Mouse (Mus musculus) forebrain, embryonic 10.5 days (tissue): ENCODE measurements at regions not wholly inside any gene's neighbourhood (a gene's known extent, or its start where the extent isn't known, plus 50 kb on each side); places are given as distances from the start of the nearest gene placed in this dataset.

Source experiments
- DNase-seq: peaks from one replicate; pipeline ENCODE4 v3.0.0-alpha.2; 2017; ENCODE audit warnings: low spot score; ENCODE audit errors: extremely low spot score
- H3K27ac ChIP-seq: fragments of 300-500 bp; sonication (generic); 2 replicates; pipeline ENCODE4 v1.5.1; 2016; ENCODE audit warnings: mild to moderate bottlenecking
- H3K27me3 ChIP-seq: fragments of 300-500 bp; sonication (generic); 2 replicates; pipeline ENCODE4 v1.6.1; 2016; ENCODE audit warnings: mild to moderate bottlenecking; ENCODE audit not compliant: poor library complexity, severe bottlenecking
- H3K36me3 ChIP-seq: fragments of 300-500 bp; sonication (generic); replicated peaks from 2 replicates; pipeline ENCODE4 v1.6.1; 2016; ENCODE audit warnings: mild to moderate bottlenecking, moderate library complexity
- H3K4me1 ChIP-seq: fragments of 300-500 bp; sonication (generic); 2 replicates; pipeline ENCODE4 v1.6.1; 2016
- H3K4me3 ChIP-seq: fragments of 300-500 bp; sonication (generic); 2 replicates; pipeline ENCODE4 v1.5.1; 2016; ENCODE audit warnings: mild to moderate bottlenecking, moderate library complexity
- H3K9me3 ChIP-seq: fragments of 300-500 bp; sonication (generic); 2 replicates; pipeline ENCODE4 v1.6.1; 2016; ENCODE audit warnings: mild to moderate bottlenecking, moderate library complexity
- WGBS: fragments of 180-500 bp; shearing (Covaris S2); methylation state at CpG from one replicate; pipeline ENCODE4 v1.1.7; 2016; 5-methylcytosine and 5-hydroxymethylcytosine counted together

DNA sequence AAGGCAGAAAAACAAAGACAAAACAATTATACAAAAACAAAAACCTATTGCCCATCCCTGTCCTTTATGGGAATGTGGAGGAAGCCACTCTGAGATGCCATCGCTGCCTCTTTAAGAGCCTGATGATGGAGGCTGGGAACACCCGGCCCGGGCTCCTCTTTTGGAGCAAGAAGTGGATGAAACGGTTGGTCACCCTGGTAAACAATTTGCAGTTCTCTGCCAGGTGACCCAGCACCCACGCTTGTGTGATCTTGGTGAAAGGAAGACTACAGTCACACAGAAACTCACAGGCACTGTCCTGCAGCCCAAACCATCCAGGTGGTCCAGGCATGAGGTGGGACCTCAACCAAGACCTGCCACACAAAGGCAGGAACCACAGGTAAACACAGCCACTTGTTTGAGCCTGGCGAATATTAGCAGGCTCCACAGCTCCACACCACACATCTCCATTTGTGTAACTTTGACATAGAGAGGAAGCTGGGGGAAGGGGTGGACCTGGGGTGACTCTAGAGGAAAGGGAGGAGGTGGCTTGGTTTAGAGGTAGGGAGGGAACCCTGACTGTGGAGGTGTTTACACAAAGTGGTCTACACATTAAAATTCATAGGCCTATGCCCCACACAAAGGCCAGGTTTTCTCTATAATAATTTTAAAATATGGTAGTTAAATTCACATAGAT is 166.7 kb upstream of the Sulf2 start:
- Histone ChIP-seq H3K27ac (no peak overlapping the region), H3K9me3 (no peaks in the 10 kb centered on the region), H3K4me1 (peaks cover 25% of the 10 kb centered on the region), H3K27me3 (peaks cover 77% of the 10 kb centered on the region), H3K4me3 (no peak overlapping the region), H3K36me3 (no peaks in the 10 kb centered on the region)
- WGBS, result 81% methylated on average over 6 of the region's 6 CpGs
- no peak for DNase-seq

DNA sequence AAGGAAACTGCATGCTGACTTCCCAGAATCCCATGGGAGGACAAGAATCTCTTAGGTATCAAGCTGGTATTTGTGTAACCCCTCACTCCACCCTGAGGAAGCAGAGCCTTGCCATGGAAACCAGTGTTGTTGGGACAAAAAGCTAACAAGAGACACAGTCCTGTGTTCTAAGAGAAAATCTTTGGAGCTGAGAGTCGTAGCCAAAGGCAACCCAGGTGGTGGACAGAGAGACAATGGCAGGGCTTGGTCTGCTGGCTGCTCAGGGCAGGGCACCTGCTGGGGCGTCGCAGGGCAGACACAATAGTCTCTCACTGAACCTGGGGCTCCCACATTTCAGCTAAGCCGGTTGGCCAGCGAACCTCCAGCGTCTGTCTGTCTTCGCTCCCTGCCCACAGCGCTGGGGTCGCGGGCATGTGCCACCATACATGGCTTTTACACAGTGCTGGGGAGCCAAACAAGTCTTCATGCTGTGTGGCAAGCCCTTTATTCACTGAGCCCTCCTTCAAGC is 161.0 kb upstream of the Sulf2 start:
- Histone ChIP-seq H3K4me3 (no peak overlapping the region), H3K36me3 (no peaks in the 10 kb centered on the region), H3K27ac (peak overlapping the region; percentile 76), H3K9me3 (no peaks in the 10 kb centered on the region), H3K4me1 (peaks cover 26% of the 10 kb centered on the region), H3K27me3 (peaks cover 87% of the 10 kb centered on the region)
- 8% methylated on average over 10 of the region's 10 CpGs for WGBS
- DNase-seq, result peak; percentile 67

DNA sequence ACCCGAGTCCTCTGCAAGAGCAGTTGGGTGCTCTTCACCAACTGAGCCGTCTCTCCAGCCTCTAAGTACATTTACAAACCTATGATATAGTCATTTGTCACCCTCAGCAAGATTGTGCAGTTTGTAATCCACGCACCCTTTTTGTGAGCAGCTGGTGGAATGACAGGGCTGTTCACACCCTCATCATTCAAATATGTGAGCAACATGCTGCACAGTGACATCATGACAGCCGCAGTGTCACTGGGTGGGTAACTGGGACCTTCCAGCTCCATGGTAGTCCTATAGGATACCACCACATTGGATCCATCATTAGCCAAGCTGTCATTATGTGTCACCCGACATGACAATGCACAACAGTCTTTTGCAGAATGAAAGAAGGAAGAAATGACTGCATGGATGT is 155.0 kb upstream of the Sulf2 start:
- Histone ChIP-seq H3K27me3 (peaks cover 68% of the 10 kb centered on the region), H3K9me3 (no peaks in the 10 kb centered on the region), H3K4me3 (no peak overlapping the region), H3K27ac (no peak overlapping the region), H3K4me1 (peaks cover 30% of the 10 kb centered on the region), H3K36me3 (no peaks in the 10 kb centered on the region)
- no peak for DNase-seq
- 93% methylated on average over 5 of the region's 5 CpGs for WGBS

DNA sequence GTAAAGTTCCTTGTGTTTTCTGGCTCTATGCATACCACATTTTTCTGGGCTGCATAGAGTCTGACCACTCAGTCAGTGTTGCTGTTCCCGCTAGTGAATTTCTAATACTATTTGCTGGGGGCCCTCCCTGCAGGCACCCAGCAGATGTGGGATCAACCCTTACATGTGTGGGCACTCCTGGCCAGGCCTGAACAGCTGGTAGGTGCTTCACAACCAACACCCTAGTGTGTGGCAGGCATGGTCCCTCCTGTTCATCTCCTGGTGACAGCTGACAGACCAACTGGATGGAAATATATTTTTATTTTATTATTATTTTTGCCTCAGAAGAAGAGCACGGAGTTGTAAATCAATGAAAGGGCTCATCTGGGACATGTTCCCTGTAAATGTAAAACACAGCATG is 154.4 kb upstream of the Sulf2 start:
- H3K9me3 ChIP-seq, result no peaks in the 10 kb centered on the region
- WGBS, result 92% methylated on average over 2 of the region's 2 CpGs
- H3K4me1 ChIP-seq, result peaks cover 28% of the 10 kb centered on the region
- H3K4me3 ChIP-seq, result no peak overlapping the region
- H3K27ac ChIP-seq, result no peak overlapping the region
- H3K36me3 ChIP-seq, result no peaks in the 10 kb centered on the region
- H3K27me3 ChIP-seq, result peaks cover 63% of the 10 kb centered on the region
- no peak for DNase-seq

DNA sequence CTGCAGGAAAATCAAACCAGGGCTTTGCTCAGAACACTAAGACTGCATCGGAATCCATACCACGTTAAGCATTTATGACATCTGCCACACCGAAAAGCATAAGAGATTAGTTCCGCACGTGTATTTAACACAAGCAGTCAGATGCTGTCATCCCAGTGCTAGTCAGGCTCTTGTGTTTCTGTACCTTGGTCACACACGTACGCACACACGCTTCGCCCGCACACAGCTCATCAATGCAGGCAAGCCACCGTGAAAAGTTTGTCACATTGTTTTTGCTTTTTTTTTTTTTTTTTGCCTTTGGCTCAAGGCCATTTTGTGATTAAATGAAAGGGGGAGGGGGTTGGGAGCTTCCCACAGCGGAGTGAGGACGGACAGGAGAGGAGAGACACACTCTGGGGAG is 152.1 kb upstream of the Sulf2 start:
- no peak overlapping the region for H3K4me3 ChIP-seq
- no peaks in the 10 kb centered on the region for H3K36me3 ChIP-seq
- H3K27me3 ChIP-seq, result peaks cover 39% of the 10 kb centered on the region
- no peak for DNase-seq
- H3K27ac ChIP-seq, result peak overlapping the region; percentile 59; the same call in 1 of the 2 replicates
- H3K9me3 ChIP-seq, result no peaks in the 10 kb centered on the region
- 80% methylated on average over 13 of the region's 13 CpGs for WGBS
- peaks cover 31% of the 10 kb centered on the region for H3K4me1 ChIP-seq

DNA sequence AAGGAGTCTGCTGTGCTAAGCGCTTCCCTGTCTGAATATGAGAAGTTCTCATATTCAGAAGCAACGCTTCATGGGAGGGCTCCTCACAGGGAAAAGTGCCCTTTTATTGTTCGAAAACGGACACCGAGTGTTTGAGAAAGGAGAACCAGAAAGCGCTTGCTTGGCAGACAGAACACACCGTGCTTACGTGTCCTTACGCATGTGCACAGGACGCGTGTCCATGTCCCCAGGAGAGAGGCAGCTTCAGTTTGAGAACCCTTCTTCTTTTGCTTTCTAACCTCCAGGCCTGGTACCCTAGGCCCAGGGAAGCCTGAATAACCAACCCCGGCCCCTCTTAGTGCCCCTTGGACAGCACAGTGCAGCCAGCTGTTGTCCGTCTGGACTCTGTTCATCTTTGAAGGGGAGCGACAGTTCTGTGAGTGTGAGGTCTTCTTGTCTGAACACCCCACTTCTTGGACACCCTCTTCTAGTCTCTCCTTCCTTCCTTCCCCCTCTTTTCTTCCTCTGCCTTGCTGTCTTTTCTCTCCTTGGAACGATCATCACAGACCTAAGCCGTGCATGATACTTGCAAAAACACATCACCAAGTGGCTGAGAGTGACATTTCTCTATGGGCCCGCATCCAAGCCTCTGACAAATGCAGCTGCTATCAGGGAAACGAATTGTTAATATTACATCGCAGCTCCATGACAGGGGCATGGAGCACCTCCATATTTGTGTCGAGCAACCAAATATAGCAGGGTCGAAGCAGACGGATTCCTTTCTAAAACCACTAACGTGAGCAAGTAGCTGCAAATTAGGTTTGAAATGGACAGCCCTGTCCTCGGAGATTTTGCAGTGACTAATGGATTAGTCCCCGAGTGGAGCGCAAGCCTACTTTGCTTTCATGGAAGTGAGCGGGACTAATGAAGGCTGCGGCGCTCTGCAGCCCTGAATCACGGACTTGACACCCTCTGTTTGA is 149.9 kb upstream of the Sulf2 start:
- H3K27me3 ChIP-seq, result peaks cover 21% of the 10 kb centered on the region; the same call in 1 of the 2 replicates
- DNase-seq, result no peak
- H3K9me3 ChIP-seq, result no peaks in the 10 kb centered on the region
- WGBS, result 89% methylated on average over 30 of the region's 30 CpGs
- H3K27ac ChIP-seq, result peak overlapping the region; percentile 48; the same call in 1 of the 2 replicates
- H3K4me1 ChIP-seq, result peaks cover 31% of the 10 kb centered on the region
- H3K4me3 ChIP-seq, result no peak overlapping the region
- no peaks in the 10 kb centered on the region for H3K36me3 ChIP-seq

DNA sequence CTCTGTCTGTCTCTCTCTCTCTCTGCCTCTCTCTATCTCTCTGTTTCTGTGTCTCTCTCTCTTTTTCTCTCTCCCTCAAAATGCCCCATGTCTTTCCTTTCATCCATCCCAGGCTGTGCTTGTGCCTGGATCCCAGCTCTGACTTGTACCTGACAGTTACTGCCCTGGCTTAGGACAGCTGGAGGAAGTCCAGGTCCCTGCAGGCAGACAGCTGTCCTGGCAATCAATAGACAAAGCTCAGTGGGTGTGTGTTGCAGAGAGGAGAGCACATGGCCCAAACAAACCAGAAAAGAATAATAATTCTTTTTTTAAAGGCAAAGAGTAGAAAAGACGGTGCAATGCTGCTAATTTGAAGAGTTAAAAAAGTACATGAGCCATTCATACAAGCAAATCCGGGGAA is 148.4 kb upstream of the Sulf2 start:
- no peak overlapping the region for H3K4me3 ChIP-seq
- H3K4me1 ChIP-seq, result peaks cover 31% of the 10 kb centered on the region
- H3K27me3 ChIP-seq, result 0 out of 2 replicates have a peak, but pooled peaks cover 11% of the 10 kb centered on the region
- H3K9me3 ChIP-seq, result no peaks in the 10 kb centered on the region
- H3K36me3 ChIP-seq, result no peaks in the 10 kb centered on the region
- DNase-seq, result no peak
- WGBS, result 89% methylated on average over 2 of the region's 2 CpGs
- H3K27ac ChIP-seq, result no peak overlapping the region; the same call in 1 of the 2 replicates

DNA sequence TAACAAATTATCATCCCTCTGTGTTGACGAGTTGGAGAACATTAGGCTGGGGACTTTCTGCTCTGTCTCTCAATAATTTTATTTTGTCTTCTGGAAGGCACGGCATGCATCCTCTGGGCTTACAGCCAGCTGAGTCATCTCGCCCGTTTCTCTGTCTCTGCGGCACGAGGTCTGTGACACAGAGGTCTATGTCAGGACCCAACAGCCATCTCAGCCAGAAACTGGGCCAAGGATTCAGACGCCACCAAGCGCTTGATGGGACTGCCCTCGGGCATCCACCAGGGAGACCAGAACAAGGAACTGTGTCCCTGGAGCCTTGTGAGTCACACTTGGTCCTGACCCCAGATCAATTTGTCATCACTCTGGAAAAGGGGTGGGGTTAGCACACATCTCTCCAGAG is 145.7 kb upstream of the Sulf2 start:
- 94% methylated on average over 9 of the region's 9 CpGs for WGBS
- H3K27ac ChIP-seq, result no peak overlapping the region

DNA sequence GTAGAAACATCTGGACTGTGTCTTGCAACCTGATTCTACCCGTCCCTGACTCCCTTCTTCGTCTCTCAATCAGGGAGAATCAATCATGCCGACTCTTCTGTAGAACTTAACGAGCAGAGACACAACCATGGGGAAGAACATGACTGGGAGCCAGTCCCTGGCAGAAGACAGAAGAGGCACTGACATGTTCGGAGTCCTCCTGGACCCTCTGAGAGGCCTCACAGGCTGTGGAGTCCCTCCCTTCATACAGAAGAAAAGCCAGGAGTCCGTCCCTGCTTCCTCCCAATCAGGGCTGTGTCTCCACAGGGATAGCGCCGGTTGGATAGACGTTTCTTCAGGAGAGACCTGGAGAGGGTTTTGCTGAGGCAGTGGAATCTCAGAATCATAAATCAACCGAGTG is 139.2 kb upstream of the Sulf2 start:
- Histone ChIP-seq H3K27ac (0 out of 2 replicates have a peak overlapping the region, but pooled peaks have one; percentile 22), H3K36me3 (no peaks in the 10 kb centered on the region), H3K27me3 (0 out of 2 replicates have a peak, but pooled peaks cover 5% of the 10 kb centered on the region), H3K4me3 (no peak overlapping the region), H3K9me3 (no peaks in the 10 kb centered on the region), H3K4me1 (peaks cover 39% of the 10 kb centered on the region)
- WGBS, result 81% methylated on average over 10 of the region's 10 CpGs
- DNase-seq, result no peak

More for the DNA sequence above, 145.7 kb upstream of the Sulf2 start:
- H3K36me3 ChIP-seq, result no peaks in the 10 kb centered on the region
- H3K9me3 ChIP-seq, result no peaks in the 10 kb centered on the region
- H3K4me3 ChIP-seq, result no peak overlapping the region
- DNase-seq, result no peak
- no peaks in the 10 kb centered on the region for H3K27me3 ChIP-seq
- H3K4me1 ChIP-seq, result peaks cover 18% of the 10 kb centered on the region

DNA sequence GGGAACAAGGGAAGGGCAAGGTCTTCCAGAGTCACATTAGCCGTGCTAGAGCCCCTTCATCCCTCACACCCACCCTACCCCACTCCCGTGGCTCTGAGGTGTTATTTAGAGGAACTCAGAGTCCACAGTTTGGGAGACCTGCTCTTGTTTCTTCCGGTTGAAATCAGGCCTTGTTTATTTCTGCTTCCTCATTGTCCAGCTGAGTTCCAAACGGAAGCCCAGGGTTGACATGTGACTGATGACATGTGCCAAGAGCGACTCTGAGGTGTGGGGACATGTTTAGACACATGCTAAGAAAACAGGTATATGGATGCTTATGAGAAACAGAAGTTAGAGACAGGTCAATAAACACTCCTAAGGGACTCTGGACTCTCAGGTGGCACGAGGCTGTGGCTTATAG is 137.5 kb upstream of the Sulf2 start:
- Histone ChIP-seq H3K36me3 (no peaks in the 10 kb centered on the region), H3K9me3 (no peaks in the 10 kb centered on the region), H3K27me3 (peaks cover 15% of the 10 kb centered on the region), H3K27ac (no peak overlapping the region), H3K4me3 (no peak overlapping the region), H3K4me1 (peaks cover 48% of the 10 kb centered on the region)
- 85% methylated on average over 6 of the region's 6 CpGs for WGBS
- DNase-seq, result no peak

DNA sequence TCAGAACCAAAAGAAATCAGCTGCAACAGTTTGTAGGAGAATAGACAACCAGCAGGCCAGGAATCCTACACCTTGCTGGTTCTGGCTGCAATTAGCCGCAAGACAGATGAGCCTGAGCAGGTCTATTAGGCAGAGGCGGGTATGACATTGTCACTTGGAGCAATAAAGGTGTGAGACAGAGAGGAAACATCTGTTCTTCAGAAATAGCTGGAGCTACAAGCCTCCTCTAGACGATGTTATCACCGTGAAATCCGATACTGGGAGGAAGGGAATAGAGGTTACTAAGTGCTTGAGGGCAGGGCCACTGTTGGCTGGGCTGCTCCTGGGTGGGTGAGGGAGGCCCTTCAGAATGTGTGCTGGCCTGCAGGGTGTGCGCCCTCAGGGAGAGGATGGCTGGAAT is 135.8 kb upstream of the Sulf2 start:
- Histone ChIP-seq H3K36me3 (no peaks in the 10 kb centered on the region), H3K4me3 (no peak overlapping the region), H3K27ac (peak overlapping the region; percentile 72), H3K27me3 (peaks cover 28% of the 10 kb centered on the region), H3K9me3 (no peaks in the 10 kb centered on the region), H3K4me1 (peaks cover 54% of the 10 kb centered on the region)
- no peak for DNase-seq
- WGBS, result 35% methylated on average over 6 of the region's 6 CpGs

DNA sequence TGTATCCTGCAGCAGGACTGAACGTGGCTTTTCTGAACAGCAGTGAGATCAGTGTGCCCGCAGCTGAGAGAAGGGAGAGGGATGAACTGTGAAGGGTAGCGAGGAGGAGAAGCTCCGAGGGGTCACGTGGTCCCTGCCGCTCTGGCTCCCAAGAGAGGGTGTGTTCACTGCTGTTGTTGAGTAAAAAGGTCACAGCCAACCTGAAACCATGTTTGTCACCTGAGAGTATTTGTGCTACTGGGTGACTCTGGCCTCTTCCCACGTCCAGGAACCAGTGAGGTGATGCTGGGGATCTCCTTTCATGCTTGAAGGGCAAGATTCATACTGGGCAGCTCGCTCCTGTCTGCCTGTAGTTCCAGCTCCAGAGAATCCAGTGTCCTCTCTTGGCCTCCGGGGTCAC is 135.4 kb upstream of the Sulf2 start:
- DNase-seq, result no peak
- Histone ChIP-seq H3K27me3 (peaks cover 30% of the 10 kb centered on the region), H3K36me3 (no peaks in the 10 kb centered on the region), H3K27ac (peak overlapping the region; percentile 36; the same call in 1 of the 2 replicates), H3K4me1 (peaks cover 50% of the 10 kb centered on the region), H3K9me3 (no peaks in the 10 kb centered on the region), H3K4me3 (no peak overlapping the region)
- WGBS, result 70% methylated on average over 9 of the region's 9 CpGs

DNA sequence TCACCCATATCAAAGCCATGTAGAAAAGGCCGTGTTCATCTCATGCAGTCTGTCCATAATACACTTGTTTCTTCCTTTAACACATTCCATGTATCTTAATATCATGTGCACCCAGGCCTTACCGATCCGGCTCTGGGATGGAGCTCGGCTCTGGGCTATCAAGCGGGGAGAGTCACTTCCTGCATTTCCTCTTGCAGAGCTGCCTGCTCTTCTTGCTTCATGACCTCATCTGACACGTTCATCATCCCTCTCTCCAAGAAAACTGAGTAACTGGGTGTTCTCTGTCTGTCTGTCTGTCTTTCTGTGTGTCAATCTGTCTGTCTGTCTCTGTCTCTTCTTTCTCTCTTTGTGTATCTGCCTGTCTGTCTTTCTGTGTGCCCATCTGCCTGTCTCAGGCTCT is 133.7 kb upstream of the Sulf2 start:
- no peak for DNase-seq
- H3K9me3 ChIP-seq, result no peaks in the 10 kb centered on the region
- H3K27ac ChIP-seq, result 0 out of 2 replicates have a peak overlapping the region, but pooled peaks have one; percentile 35
- peaks cover 47% of the 10 kb centered on the region for H3K4me1 ChIP-seq
- WGBS, result 87% methylated on average over 6 of the region's 6 CpGs
- H3K27me3 ChIP-seq, result peaks cover 30% of the 10 kb centered on the region
- H3K36me3 ChIP-seq, result no peaks in the 10 kb centered on the region
- no peak overlapping the region for H3K4me3 ChIP-seq
